Mouse (Mus musculus) c-Kit-positive CD71-positive TER-119-negative erythroid progenitor cells, embryonic 14.5 days (primary cell): ENCODE data around the gene Nt5c2.

Experiments
- DNase-seq: peaks from one replicate; pipeline ENCODE4 v3.0.0-alpha.2; 2013; ENCODE audit warnings: low read depth

The Nt5c2 gene

GRCm38 (mm10) chr19:46966330-46966729, 48.6 kb downstream of the Nt5c2 start:
- no peak for DNase-seq

GRCm38 (mm10) chr19:46965496-46965895, 49.5 kb downstream of the Nt5c2 start:
- no peak for DNase-seq

GRCm38 (mm10) chr19:46964353-46964752, 50.6 kb downstream of the Nt5c2 start:
- no peak for DNase-seq

- no peak for DNase-seq
Observed at GRCm38 (mm10) chr19:46963440-46963839, 51.5 kb downstream of the Nt5c2 start.

GRCm38 (mm10) chr19:46962841-46963240, 52.1 kb downstream of the Nt5c2 start:
- no peak for DNase-seq

- peak; percentile 72 for DNase-seq
Observed at GRCm38 (mm10) chr19:46962171-46962772, 52.7 kb downstream of the Nt5c2 start.

- DNase-seq, result peak; percentile 44
Observed at GRCm38 (mm10) chr19:46961652-46962051, 53.3 kb downstream of the Nt5c2 start.

- DNase-seq, result no peak
Observed at GRCm38 (mm10) chr19:46961047-46961651, 53.8 kb downstream of the Nt5c2 start.

GRCm38 (mm10) chr19:46960101-46961046, 54.6 kb downstream of the Nt5c2 start:
- no peak for DNase-seq

- DNase-seq, result no peak
Observed at GRCm38 (mm10) chr19:46959536-46959935, 55.4 kb downstream of the Nt5c2 start.

GRCm38 (mm10) chr19:46958566-46958965, 56.4 kb downstream of the Nt5c2 start:
- no peak for DNase-seq

GRCm38 (mm10) chr19:46957971-46958370, 57.0 kb downstream of the Nt5c2 start:
- DNase-seq, result no peak

- DNase-seq, result no peak
Observed at GRCm38 (mm10) chr19:46957001-46957400, 58.0 kb downstream of the Nt5c2 start.

- no peak for DNase-seq
Observed at GRCm38 (mm10) chr19:46956410-46956809, 58.5 kb downstream of the Nt5c2 start.

- no peak for DNase-seq
Observed at GRCm38 (mm10) chr19:46955630-46956029, 59.3 kb downstream of the Nt5c2 start.

- no peak for DNase-seq
Observed at GRCm38 (mm10) chr19:46953536-46953935, 61.4 kb downstream of the Nt5c2 start.

GRCm38 (mm10) chr19:46952986-46953385, 62.0 kb downstream of the Nt5c2 start:
- no peak for DNase-seq

- no peak for DNase-seq
Observed at GRCm38 (mm10) chr19:46944341-46944740, 70.6 kb downstream of the Nt5c2 start.

- DNase-seq, result no peak
Observed at GRCm38 (mm10) chr19:46937173-46937572, 77.8 kb downstream of the Nt5c2 start.

GRCm38 (mm10) chr19:46934025-46934424, 80.9 kb downstream of the Nt5c2 start:
- no peak for DNase-seq

- no peak for DNase-seq
Observed at GRCm38 (mm10) chr19:46932608-46933007, 82.3 kb downstream of the Nt5c2 start.

GRCm38 (mm10) chr19:46930026-46930425, 84.9 kb downstream of the Nt5c2 start:
- DNase-seq, result no peak

- DNase-seq, result no peak
Observed at GRCm38 (mm10) chr19:46929044-46929587, 85.8 kb downstream of the Nt5c2 start.
